Mouse (Mus musculus) neural tube, embryonic 11.5 days (tissue): ENCODE measurements around the gene Ddb1. TPM values are rescaled to one million over a fixed set of nuclear protein-coding genes. Genes with fewer than 3 reads are reported as not detected.
"Not testable (repeated sequence)": the region's sequence is repeated elsewhere in the genome, so short reads cannot be mapped to it uniquely, and the experiment has no call there.

Source experiments
- ATAC-seq: fragments of 200-750 bp; cut with Nextera tagmentation; 2 replicates; pipeline ENCODE4 v1.8.0; 2017; ENCODE audit warnings: moderate number of reproducible peaks, mild to moderate bottlenecking, moderate TSS enrichment, moderate library complexity; ENCODE audit not compliant: insufficient read depth, low FRiP score, low TSS enrichment
- DNase-seq: peaks from one replicate; pipeline ENCODE4 v3.0.0-alpha.2; 2015; ENCODE audit warnings: low spot score
- H3K27ac ChIP-seq: fragments of 300-500 bp; sonication (generic); 2 replicates; pipeline ENCODE4 v1.5.1; 2014; ENCODE audit warnings: low read depth, mild to moderate bottlenecking, low read length
- H3K27me3 ChIP-seq: fragments of 300-500 bp; sonication (generic); 2 replicates; pipeline ENCODE4 v1.6.1; 2014; ENCODE audit warnings: mild to moderate bottlenecking, low read length, mixed read lengths; ENCODE audit not compliant: control insufficient read depth, insufficient read depth
- H3K36me3 ChIP-seq: fragments of 300-500 bp; sonication (generic); 2 replicates; pipeline ENCODE4 v1.6.1; 2014; ENCODE audit warnings: mild to moderate bottlenecking, low read length, moderate library complexity, mixed read lengths; ENCODE audit not compliant: control insufficient read depth, insufficient read depth
- H3K4me1 ChIP-seq: fragments of 300-500 bp; sonication (generic); 2 replicates; pipeline ENCODE4 v1.6.1; 2014; ENCODE audit warnings: low read length, mixed read lengths; ENCODE audit not compliant: control insufficient read depth, insufficient read depth
- H3K4me2 ChIP-seq: fragments of 300-500 bp; sonication (generic); 2 replicates; pipeline ENCODE4 v1.6.1; 2014; ENCODE audit warnings: low read depth, mild to moderate bottlenecking, moderate library complexity
- H3K4me3 ChIP-seq: fragments of 300-500 bp; sonication (generic); 2 replicates; pipeline ENCODE4 v1.5.1; 2014; ENCODE audit warnings: low read depth, low read length
- H3K9ac ChIP-seq: fragments of 300-500 bp; sonication (generic); 2 replicates; pipeline ENCODE4 v1.6.1; 2014; ENCODE audit warnings: mild to moderate bottlenecking, low read length
- H3K9me3 ChIP-seq: fragments of 300-500 bp; sonication (generic); 2 replicates; pipeline ENCODE4 v1.6.1; 2016; ENCODE audit warnings: low read length; ENCODE audit not compliant: control insufficient read depth
- WGBS: fragments of 180-500 bp; shearing (Covaris S2); extraction: QIAGEN DNeasy Blood & Tissue Kit; methylation state at CpG from one replicate; pipeline ENCODE4 v1.1.7; 2014; 5-methylcytosine and 5-hydroxymethylcytosine counted together
- polyA plus RNA-seq: library from polyadenylated mRNA; unstranded; fragments of >200 nt; fragmentation: Nextera tagmentation; extraction: Ambion mirVana; gene quantifications from 2 replicates; pipeline ENCODE4 v1.2.1, GENCODE M21; 2014

Ddb1 gene
- polyA plus RNA-seq: 442 and 460 TPM in 2 replicates

GRCm38 (mm10) chr19:10605293-10605900 lies at the start of gene Ddb1, which contains the start of gene Tkfc:
Gene Ddb1 (plus strand): TSS chr19:10605327.
Gene Tkfc (minus strand): TSS chr19:10605654.
- DNase-seq: peak; percentile 99
- H3K36me3 ChIP-seq: peaks cover 10% of the 10 kb centered on the region

DNA sequence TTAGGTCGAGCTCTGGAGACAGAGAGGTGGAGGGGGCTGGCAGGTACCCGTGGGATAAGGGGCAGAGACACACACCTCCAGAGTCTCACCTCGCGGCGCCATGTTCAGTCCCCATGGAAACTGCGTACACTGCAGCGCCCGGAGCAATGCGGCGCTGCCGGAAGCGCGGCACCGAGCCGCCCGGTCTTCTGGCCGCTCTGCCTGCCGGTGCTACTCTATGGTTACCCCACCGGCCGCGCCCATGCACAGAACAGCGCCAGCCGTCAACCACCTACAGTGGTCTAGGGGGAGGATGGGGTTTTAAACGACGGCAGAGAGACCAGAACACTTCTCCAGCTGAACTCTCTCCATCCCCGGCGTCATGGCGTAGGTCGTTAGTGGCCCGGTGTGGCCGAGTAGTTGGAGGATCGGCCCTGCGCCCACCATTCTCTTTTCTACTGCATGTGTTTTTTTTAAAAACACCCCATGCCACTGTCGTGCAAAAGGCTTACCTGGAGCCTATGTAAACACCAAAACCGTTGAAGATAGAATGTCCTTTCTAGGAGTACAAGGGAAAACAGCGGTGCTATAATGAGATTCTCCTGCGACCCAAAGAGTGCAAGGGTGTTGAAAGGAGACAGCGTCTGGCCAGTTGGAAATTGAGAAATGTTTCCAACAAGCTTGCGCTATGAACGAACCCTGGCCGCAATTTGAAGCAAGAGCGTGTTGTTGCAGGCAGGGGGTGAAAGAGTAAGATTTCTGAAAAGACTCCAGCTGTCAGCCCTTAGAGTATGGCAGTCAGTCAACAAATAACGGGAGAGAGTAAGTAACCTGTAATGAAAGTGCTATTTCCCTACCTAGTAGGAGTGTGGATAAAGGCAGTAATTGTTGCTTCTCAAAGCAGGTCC lies 49.3 kb upstream of the Ddb1 start, which contains the start of gene Tmem216:
TSS of gene Tmem216 (minus strand) at position 615 of the 887 bp plus-strand sequence.
- peaks cover 5% of the 10 kb centered on the region; the same call in 1 of the 2 replicates for H3K4me1 ChIP-seq
- H3K9me3 ChIP-seq: no peaks in the 10 kb centered on the region
- peak within 1 kb of the TSS; percentile 59 for H3K4me3 ChIP-seq
- no peaks in the 10 kb centered on the region for H3K27me3 ChIP-seq
- H3K36me3 ChIP-seq: peaks cover 3% of the 10 kb centered on the region; the same call in 1 of the 2 replicates
- DNase-seq (peak; percentile 86), ATAC-seq (peak; percentile 98)
- peak within 1 kb of the TSS; percentile 78 for H3K27ac ChIP-seq
- peak within 1 kb of the TSS; percentile 63 for H3K4me2 ChIP-seq
- H3K9ac ChIP-seq: peak within 1 kb of the TSS; percentile 58
- 2% methylated on average over 41 of the region's 43 CpGs for WGBS

More at GRCm38 (mm10) chr19:10605293-10605900, at the start of gene Ddb1, which contains the start of gene Tkfc:
- peak within 1 kb of the TSS; percentile 96 for H3K4me3 ChIP-seq
- under 1% methylated on average over 47 of the region's 49 CpGs for WGBS
- H3K4me1 ChIP-seq: peaks cover 10% of the 10 kb centered on the region; the same call in 1 of the 2 replicates
- no peaks in the 10 kb centered on the region for H3K9me3 ChIP-seq
- H3K27ac ChIP-seq: peak within 1 kb of the TSS; percentile 89
- no peaks in the 10 kb centered on the region for H3K27me3 ChIP-seq
- H3K4me2 ChIP-seq: peak within 1 kb of the TSS; percentile 78
- H3K9ac ChIP-seq: peak within 1 kb of the TSS; percentile 95
- peak; percentile 95 for ATAC-seq

- no peaks in the 10 kb centered on the region for H3K9me3 ChIP-seq
- H3K36me3 ChIP-seq: no peaks in the 10 kb centered on the region
- no peak overlapping the region for H3K4me3 ChIP-seq
- peaks cover 5% of the 10 kb centered on the region; the same call in 1 of the 2 replicates for H3K4me1 ChIP-seq
- H3K27me3 ChIP-seq: no peaks in the 10 kb centered on the region
- no peak overlapping the region for H3K9ac ChIP-seq
- H3K4me2 ChIP-seq: no peak overlapping the region
- 91% methylated on average over 2 of the region's 2 CpGs for WGBS
- ATAC-seq: no peak
- DNase-seq: no peak
- H3K27ac ChIP-seq: no peak overlapping the region
Observed at GRCm38 (mm10) chr19:10557001-10557400, 48.1 kb upstream of the Ddb1 start.

DNA sequence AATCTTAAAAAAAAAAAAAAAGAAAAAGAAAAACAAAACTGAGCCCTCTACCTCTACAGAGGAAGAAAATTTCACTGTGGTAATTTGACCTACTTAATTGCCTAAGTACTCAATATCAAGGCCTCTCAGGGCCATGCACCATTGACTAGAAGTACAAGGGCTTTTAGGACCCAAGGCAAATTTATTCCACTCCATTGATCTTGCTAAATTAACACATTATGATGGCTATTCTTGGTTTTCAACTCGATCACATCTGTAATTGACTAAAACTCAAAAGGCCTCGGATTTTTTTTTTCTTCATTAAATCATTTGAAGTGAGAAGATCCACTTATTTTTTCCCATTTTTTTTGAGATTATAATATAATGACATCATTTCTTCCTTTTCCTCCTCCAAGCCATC lies 47.7 kb upstream of the Ddb1 start:
- Histone ChIP-seq H3K9ac (no peak overlapping the region), H3K27ac (no peak overlapping the region), H3K27me3 (no peaks in the 10 kb centered on the region), H3K36me3 (no peaks in the 10 kb centered on the region), H3K4me3 (no peak overlapping the region), H3K9me3 (no peaks in the 10 kb centered on the region), H3K4me2 (no peak overlapping the region), H3K4me1 (peaks cover 5% of the 10 kb centered on the region; the same call in 1 of the 2 replicates)
- ATAC-seq: no peak
- 79% methylated on average over 2 of the region's 2 CpGs for WGBS
- no peak for DNase-seq

- not testable (repeated sequence) for H3K4me1 ChIP-seq, H3K4me2 ChIP-seq, H3K9ac ChIP-seq, H3K36me3 ChIP-seq, H3K9me3 ChIP-seq, ATAC-seq, H3K27ac ChIP-seq, H3K27me3 ChIP-seq, H3K4me3 ChIP-seq, DNase-seq
- WGBS: 78% methylated on average over 4 of the region's 4 CpGs
Observed at GRCm38 (mm10) chr19:10557837-10558375, 47.2 kb upstream of the Ddb1 start.

DNA sequence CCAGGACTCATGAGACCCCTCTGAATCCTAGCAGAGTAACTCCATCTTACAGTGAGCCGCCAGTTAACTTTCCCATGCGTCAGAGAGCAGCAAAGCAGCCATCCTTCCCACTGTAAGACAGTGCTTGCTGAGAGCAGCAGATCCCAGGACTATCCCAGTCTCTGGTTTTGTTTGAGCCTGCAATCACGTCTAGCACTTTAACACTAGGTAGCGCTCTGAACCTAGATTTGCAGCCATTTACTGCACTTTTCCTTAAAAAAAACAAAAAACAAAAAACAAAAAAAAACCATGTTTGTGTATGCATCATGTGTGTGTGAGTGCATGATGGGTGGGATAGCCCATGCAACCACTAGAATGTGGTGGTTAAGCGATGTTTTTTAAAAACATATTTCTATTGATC lies 45.0 kb upstream of the Ddb1 start:
- H3K27ac ChIP-seq: no peak overlapping the region
- DNase-seq (no peak), ATAC-seq (no peak)
- no peaks in the 10 kb centered on the region for H3K9me3 ChIP-seq
- H3K9ac ChIP-seq: no peak overlapping the region
- 38% methylated on average over 5 of the region's 5 CpGs for WGBS
- no peaks in the 10 kb centered on the region for H3K36me3 ChIP-seq
- no peak overlapping the region for H3K4me2 ChIP-seq
- no peak overlapping the region for H3K4me3 ChIP-seq
- H3K27me3 ChIP-seq: no peaks in the 10 kb centered on the region
- peaks cover 1% of the 10 kb centered on the region; the same call in 1 of the 2 replicates for H3K4me1 ChIP-seq

DNA sequence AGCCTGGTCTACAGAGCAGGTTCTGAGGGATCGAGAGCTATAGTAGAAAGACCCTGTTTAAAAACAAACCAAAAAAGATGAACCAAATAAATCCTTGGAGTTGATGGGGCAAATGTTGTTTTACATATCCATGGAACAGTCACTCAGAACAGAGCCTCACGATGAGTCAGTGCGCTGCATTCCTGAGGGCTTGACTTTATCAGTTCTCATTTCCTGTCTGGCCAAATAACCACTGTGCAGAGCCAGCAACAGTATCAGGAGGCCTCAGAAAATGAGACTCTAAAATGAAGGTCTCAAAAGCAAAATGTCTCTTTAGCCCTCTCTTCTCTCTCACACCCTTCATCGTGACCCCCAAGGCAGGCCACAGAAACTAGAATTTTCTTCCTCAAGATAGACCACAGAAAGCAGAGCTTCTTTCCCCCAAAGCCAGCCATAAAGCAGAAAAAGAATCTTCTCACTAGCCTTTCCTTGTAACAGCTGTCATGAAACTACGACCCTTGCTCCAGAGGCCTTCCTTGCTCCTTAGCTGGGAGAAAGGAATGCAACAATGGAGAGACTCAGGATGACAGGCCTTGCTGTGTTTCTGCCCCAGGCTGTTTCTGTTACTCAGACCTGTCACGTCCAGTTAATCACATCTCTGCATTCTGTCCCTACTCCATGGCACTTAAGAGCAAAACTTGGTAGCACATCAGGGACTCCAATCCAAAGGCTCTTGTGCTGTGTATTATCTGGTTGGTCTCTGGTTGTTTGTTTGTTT lies 43.4 kb upstream of the Ddb1 start:
- no peaks in the 10 kb centered on the region for H3K9me3 ChIP-seq
- no peaks in the 10 kb centered on the region for H3K36me3 ChIP-seq
- H3K4me2 ChIP-seq: no peak overlapping the region
- H3K27ac ChIP-seq: no peak overlapping the region
- no peak overlapping the region for H3K9ac ChIP-seq
- no peaks in the 10 kb centered on the region for H3K4me1 ChIP-seq
- ATAC-seq (no peak), DNase-seq (no peak)
- H3K27me3 ChIP-seq: no peaks in the 10 kb centered on the region
- H3K4me3 ChIP-seq: no peak overlapping the region
- 73% methylated on average over 6 of the region's 6 CpGs for WGBS

- H3K27ac ChIP-seq: no peak overlapping the region
- no peak overlapping the region for H3K4me2 ChIP-seq
- no peak overlapping the region for H3K4me3 ChIP-seq
- H3K9me3 ChIP-seq: no peaks in the 10 kb centered on the region
- H3K27me3 ChIP-seq: no peaks in the 10 kb centered on the region
- WGBS: 71% methylated on average over 5 of the region's 5 CpGs
- no peaks in the 10 kb centered on the region for H3K4me1 ChIP-seq
- no peak overlapping the region for H3K9ac ChIP-seq
- no peak for ATAC-seq
- DNase-seq: no peak
- H3K36me3 ChIP-seq: no peaks in the 10 kb centered on the region
Observed at GRCm38 (mm10) chr19:10562351-10562750, 42.8 kb upstream of the Ddb1 start.
